Mouse (Mus musculus): ENCODE results near the gene Ercc6l2. TPM values are rescaled to one million over a fixed set of nuclear protein-coding genes. Genes with fewer than 3 reads are reported as not detected.
A peak's percentile ranks its signal among the peaks of the same experiment; 100 is the strongest.

Gene Ercc6l2
- polyA plus RNA-seq, 1 experiment from 2014 or later, result 12.8 TPM

DNA sequence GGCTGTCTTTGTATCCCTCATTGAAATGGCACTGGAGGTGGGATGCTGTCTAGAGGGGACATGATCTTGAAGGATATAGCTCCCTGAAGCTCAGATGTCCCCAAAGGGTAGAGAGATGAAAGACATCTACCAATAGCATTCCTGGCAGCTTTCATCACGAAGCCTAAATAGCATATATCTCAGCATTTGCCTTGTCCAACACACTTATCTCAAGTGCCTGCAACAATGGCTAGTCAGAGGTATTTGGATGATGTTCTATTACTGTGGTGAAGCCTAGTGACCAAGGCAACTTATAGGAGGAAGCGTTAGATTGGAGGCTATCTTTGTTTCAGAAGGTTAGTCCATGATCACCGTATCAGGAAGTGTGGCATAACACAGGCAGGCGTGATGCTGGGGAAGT, 126.1 kb downstream of the Ercc6l2 start:
- H3K36me3 ChIP-seq, result no peaks in the 10 kb centered on the region
- ATAC-seq (ENCODE audit: extremely low read depth, insufficient number of reproducible peaks, low FRiP score, low TSS enrichment), result 0 out of 2 replicates have a peak, but pooled peaks have one; percentile 11
- H3K27me3 ChIP-seq (replicated peaks), result no peaks in the 10 kb centered on the region
- peak overlapping the region; percentile 65; the same call in 1 of the 2 replicates for H3K27ac ChIP-seq (replicated peaks)
- H3K4me3 ChIP-seq, result no peak overlapping the region
- no peak overlapping the region; the same call in 1 of the 2 replicates for H3K4me2 ChIP-seq
- no peak overlapping the region for H3K9ac ChIP-seq
- peaks cover 29% of the 10 kb centered on the region for H3K4me1 ChIP-seq
- 43% methylated on average over 4 of the region's 4 CpGs for WGBS
- no peaks in the 10 kb centered on the region for H3K9me3 ChIP-seq

DNA sequence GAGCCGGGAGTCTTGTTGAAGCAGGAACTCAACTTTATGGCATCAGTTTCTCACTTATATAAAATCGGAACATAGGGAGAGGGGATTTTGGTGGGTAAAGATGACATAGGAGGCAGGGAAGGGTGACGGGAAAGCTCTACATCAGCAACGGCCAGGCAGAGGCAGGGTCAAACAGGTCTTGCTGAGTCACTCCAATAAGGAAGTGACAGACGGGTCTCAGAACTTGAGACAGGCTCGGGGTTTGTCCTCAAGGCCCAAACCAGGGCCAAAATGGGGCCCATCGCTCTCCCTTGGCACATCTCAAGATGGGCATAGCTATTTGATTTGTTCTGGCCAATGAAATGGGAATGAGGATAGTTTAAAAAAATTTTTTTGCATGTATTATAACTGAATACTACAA, 128.6 kb downstream of the Ercc6l2 start:
- Histone ChIP-seq H3K4me3 (no peak overlapping the region), H3K36me3 (no peaks in the 10 kb centered on the region), H3K27ac (replicated peaks) (no peak overlapping the region), H3K9me3 (no peaks in the 10 kb centered on the region), H3K27me3 (replicated peaks) (no peaks in the 10 kb centered on the region), H3K4me2 (no peak overlapping the region), H3K4me1 (peaks cover 22% of the 10 kb centered on the region), H3K9ac (no peak overlapping the region)
- ATAC-seq (ENCODE audit: extremely low read depth, insufficient number of reproducible peaks, low FRiP score, low TSS enrichment), result no peak
- WGBS, result 76% methylated on average over 7 of the region's 7 CpGs

DNA sequence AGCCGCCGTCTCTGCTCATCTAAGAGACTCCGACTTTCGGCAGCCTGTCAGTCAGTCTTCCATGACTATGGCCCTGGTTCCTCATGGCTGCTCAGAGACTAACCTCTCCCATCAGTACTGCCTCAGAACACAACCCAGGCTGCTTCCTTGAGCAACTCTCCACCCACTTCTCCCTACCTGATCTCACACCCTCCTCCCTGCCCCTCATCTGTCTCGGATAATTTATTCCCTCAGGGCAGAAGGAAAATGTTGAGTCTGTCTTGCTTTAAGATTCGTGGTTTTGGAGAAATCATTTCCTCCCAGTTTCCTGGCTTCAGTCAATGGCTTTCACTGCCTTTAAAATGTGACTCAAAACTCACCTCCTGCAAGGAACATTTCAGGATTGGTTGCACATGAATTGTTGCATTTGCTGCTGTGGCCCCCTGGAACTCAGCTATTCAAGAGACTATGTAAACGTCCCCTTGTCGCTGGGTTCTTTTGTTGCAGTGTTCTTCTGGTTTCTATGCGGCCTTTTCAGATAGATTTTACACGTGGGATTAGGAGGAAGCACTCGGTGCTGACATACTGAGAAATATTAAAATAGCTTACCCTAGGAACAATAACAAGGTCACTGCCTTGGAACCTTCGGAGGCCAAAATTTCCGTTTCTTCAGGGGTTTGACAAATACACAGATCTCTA, 129.4 kb downstream of the Ercc6l2 start:
- ATAC-seq (ENCODE audit: extremely low read depth, insufficient number of reproducible peaks, low FRiP score, low TSS enrichment), result no peak
- 61% methylated on average over 13 of the region's 13 CpGs for WGBS
- H3K36me3 ChIP-seq, result no peaks in the 10 kb centered on the region

More for the DNA sequence above, 129.4 kb downstream of the Ercc6l2 start:
- Histone ChIP-seq H3K9ac (no peak overlapping the region), H3K9me3 (no peaks in the 10 kb centered on the region), H3K4me3 (no peak overlapping the region), H3K4me2 (no peak overlapping the region), H3K27me3 (replicated peaks) (no peaks in the 10 kb centered on the region), H3K27ac (replicated peaks) (no peak overlapping the region), H3K4me1 (peaks cover 22% of the 10 kb centered on the region)

Other genes with a start within 250 kb of the Ercc6l2 start
- gene Ptch1, start 241.6 kb upstream of the Ercc6l2 start, polyA plus RNA-seq (2015; fragmentation: Nextera tagmentation; extraction: Ambion mirVana), result 6.4 and 6.8 TPM in 2 replicates

Measured in heart, embryonic 13.5 days (tissue).